Mouse (Mus musculus) hindbrain, embryonic 13.5 days (tissue): Measurements from ENCODE around the gene Dnaaf1. TPM values are rescaled to one million over a fixed set of nuclear protein-coding genes. Genes with fewer than 3 reads are reported as not detected.

Experiments
- ATAC-seq: fragments of 200-750 bp; cut with Nextera tagmentation; 2 replicates; pipeline ENCODE4 v1.8.0; 2017; ENCODE audit warnings: moderate TSS enrichment; ENCODE audit not compliant: low FRiP score
- H3K27ac ChIP-seq: fragments of 300-500 bp; sonication (generic); 2 replicates; pipeline ENCODE4 v1.5.1; 2015; ENCODE audit warnings: inconsistent platforms, mild to moderate bottlenecking, moderate library complexity
- H3K27me3 ChIP-seq: fragments of 300-500 bp; sonication (generic); 2 replicates; pipeline ENCODE4 v1.6.1; 2015; ENCODE audit warnings: mild to moderate bottlenecking, inconsistent platforms
- H3K36me3 ChIP-seq: fragments of 300-500 bp; sonication (generic); 2 replicates; pipeline ENCODE4 v1.6.1; 2015; ENCODE audit warnings: mild to moderate bottlenecking, inconsistent platforms
- H3K4me1 ChIP-seq: fragments of 300-500 bp; sonication (generic); replicated peaks from 2 replicates; pipeline ENCODE4 v1.6.1; 2015; ENCODE audit warnings: inconsistent platforms
- H3K4me2 ChIP-seq: fragments of 300-500 bp; sonication (generic); 2 replicates; pipeline ENCODE4 v1.6.1; 2015; ENCODE audit warnings: inconsistent platforms, mild to moderate bottlenecking, moderate library complexity
- H3K4me3 ChIP-seq: fragments of 300-500 bp; sonication (generic); 2 replicates; pipeline ENCODE4 v1.5.1; 2015; ENCODE audit warnings: mild to moderate bottlenecking, inconsistent platforms
- H3K9ac ChIP-seq: fragments of 300-500 bp; sonication (generic); 2 replicates; pipeline ENCODE4 v1.6.1; 2015; ENCODE audit warnings: mild to moderate bottlenecking, inconsistent platforms
- H3K9me3 ChIP-seq: fragments of 300-500 bp; sonication (generic); 2 replicates; pipeline ENCODE4 v1.6.1; 2016; ENCODE audit warnings: inconsistent platforms
- WGBS: fragments of 180-500 bp; shearing (Covaris S2); methylation state at CpG from one replicate; pipeline ENCODE4 v1.1.7; 2015; 5-methylcytosine and 5-hydroxymethylcytosine counted together
- polyA plus RNA-seq: library from polyadenylated mRNA; unstranded; fragments of >200 nt; fragmentation: Nextera tagmentation; extraction: Ambion mirVana; gene quantifications from 2 replicates; pipeline ENCODE4 v1.2.1, GENCODE M21; 2015

The Dnaaf1 gene
- polyA plus RNA-seq, 1 experiment from 2014 or later = 0.29 TPM

GRCm38 (mm10) chr8:119642960-119643359 lies 67.9 kb downstream of the Dnaaf1 start:
- Histone ChIP-seq H3K4me2 (no peak overlapping the region), H3K27me3 (no peaks in the 10 kb centered on the region), H3K9ac (no peak overlapping the region), H3K4me3 (no peak overlapping the region), H3K4me1 (peaks cover 18% of the 10 kb centered on the region), H3K27ac (no peak overlapping the region), H3K9me3 (no peaks in the 10 kb centered on the region), H3K36me3 (no peaks in the 10 kb centered on the region)
- ATAC-seq = no peak
- 96% methylated on average over 1 of the region's 1 CpGs for WGBS

GRCm38 (mm10) chr8:119644429-119644960 lies 69.5 kb downstream of the Dnaaf1 start:
- peak; percentile 60 for ATAC-seq
- Histone ChIP-seq H3K36me3 (no peaks in the 10 kb centered on the region), H3K4me3 (no peak overlapping the region), H3K4me1 (peaks cover 18% of the 10 kb centered on the region), H3K27ac (peak overlapping the region; percentile 90), H3K9ac (no peak overlapping the region), H3K4me2 (no peak overlapping the region), H3K9me3 (no peaks in the 10 kb centered on the region), H3K27me3 (no peaks in the 10 kb centered on the region)
- 67% methylated on average over 17 of the region's 17 CpGs for WGBS

GRCm38 (mm10) chr8:119644981-119645597 lies 70.1 kb downstream of the Dnaaf1 start:
- Histone ChIP-seq H3K9ac (no peak overlapping the region; the same call in 1 of the 2 replicates), H3K27me3 (no peaks in the 10 kb centered on the region), H3K4me2 (peak overlapping the region; percentile 6; the same call in 1 of the 2 replicates), H3K9me3 (no peaks in the 10 kb centered on the region), H3K36me3 (no peaks in the 10 kb centered on the region), H3K4me3 (no peak overlapping the region), H3K27ac (peak overlapping the region; percentile 90), H3K4me1 (peaks cover 18% of the 10 kb centered on the region)
- ATAC-seq = peak; percentile 92
- 45% methylated on average over 18 of the region's 18 CpGs for WGBS

- 81% methylated on average over 3 of the region's 3 CpGs for WGBS
- H3K4me1 ChIP-seq = peaks cover 18% of the 10 kb centered on the region
- no peak overlapping the region for H3K4me2 ChIP-seq
- no peaks in the 10 kb centered on the region for H3K9me3 ChIP-seq
- H3K27me3 ChIP-seq = no peaks in the 10 kb centered on the region
- no peaks in the 10 kb centered on the region for H3K36me3 ChIP-seq
- H3K9ac ChIP-seq = no peak overlapping the region
- ATAC-seq = no peak
- peak overlapping the region; percentile 90; the same call in 1 of the 2 replicates for H3K27ac ChIP-seq
- H3K4me3 ChIP-seq = no peak overlapping the region
Observed at GRCm38 (mm10) chr8:119646197-119646596, 71.2 kb downstream of the Dnaaf1 start.

DNA sequence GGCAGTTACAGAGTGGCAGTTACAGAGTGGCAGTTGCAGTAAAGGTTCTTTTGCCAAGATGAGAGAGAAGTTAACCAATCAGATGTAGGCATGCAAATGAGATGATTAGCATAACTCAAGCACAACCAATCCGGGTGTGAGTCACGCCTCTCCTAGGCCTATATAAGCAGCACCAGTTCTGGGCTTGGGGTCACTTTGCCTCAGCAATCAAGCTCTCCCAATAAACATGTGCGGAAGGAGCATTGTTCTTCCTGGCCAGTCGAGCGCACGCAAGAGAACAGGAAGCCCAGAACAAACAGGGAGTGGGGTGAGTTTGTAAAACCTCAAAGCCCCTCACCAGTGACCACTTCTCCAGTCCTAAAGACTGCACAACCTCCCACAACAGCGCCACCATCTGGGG lies 71.8 kb downstream of the Dnaaf1 start:
- Histone ChIP-seq H3K4me1 (peaks cover 18% of the 10 kb centered on the region), H3K27ac (no peak overlapping the region), H3K36me3 (no peaks in the 10 kb centered on the region), H3K9me3 (no peaks in the 10 kb centered on the region), H3K4me3 (no peak overlapping the region), H3K4me2 (no peak overlapping the region), H3K9ac (no peak overlapping the region), H3K27me3 (0 out of 2 replicates have a peak, but pooled peaks cover 2% of the 10 kb centered on the region)
- ATAC-seq = no peak
- 92% methylated on average over 7 of the region's 7 CpGs for WGBS

Other genes with a start within 250 kb of the Dnaaf1 start
- gene Hsbp1, start 230.7 kb upstream of the Dnaaf1 start, polyA plus RNA-seq = 623 and 628 TPM in 2 replicates
- gene Mlycd, start 180.4 kb upstream of the Dnaaf1 start, polyA plus RNA-seq = 14.1 and 14.8 TPM in 2 replicates
- gene Osgin1, start 141.1 kb upstream of the Dnaaf1 start, polyA plus RNA-seq = 0.08 and 0.28 TPM in 2 replicates
- gene Necab2, start 128.5 kb upstream of the Dnaaf1 start, polyA plus RNA-seq = 34.5 and 36.4 TPM in 2 replicates
- gene Slc38a8, start 73.5 kb upstream of the Dnaaf1 start, polyA plus RNA-seq = not detected in 2 replicates
- 61.3 and 63.2 TPM in 2 replicates for gene Mbtps1, start 16.5 kb upstream of the Dnaaf1 start, polyA plus RNA-seq
- gene Hsdl1, start 52 bp upstream of the Dnaaf1 start, polyA plus RNA-seq = 138 and 150 TPM in 2 replicates
- 12.6 and 14.5 TPM in 2 replicates for gene Taf1c, start 30.0 kb downstream of the Dnaaf1 start, polyA plus RNA-seq
- gene Adad2, start 37.5 kb downstream of the Dnaaf1 start, polyA plus RNA-seq = not detected in 2 replicates
- gene Kcng4, start 60.4 kb downstream of the Dnaaf1 start, polyA plus RNA-seq = 0.09 TPM in 1 of 2 replicates, not detected in the other
- gene Wfdc1, start 91.1 kb downstream of the Dnaaf1 start, polyA plus RNA-seq = 3.3 and 3.5 TPM in 2 replicates
- 0.21 TPM in 1 of 2 replicates, not detected in the other for gene Atp2c2, start 124.8 kb downstream of the Dnaaf1 start, polyA plus RNA-seq
- gene Tldc1, start 203.2 kb downstream of the Dnaaf1 start, polyA plus RNA-seq = 11.8 and 12.8 TPM in 2 replicates